ENCODE assay signal across 8 mouse cellular contexts in genomic region chr13:117706986-117707738, GRCm38 (mm10).
DNase-seq lines count a peak whose midpoint lies in the region; ATAC-seq and TF ChIP-seq lines count a peak whose summit lies in the region.

No protein-coding gene starts in this region.

- H3K4me1 ChIP-seq in heart, postnatal 0 days (ENCODE audit: control insufficient read depth, insufficient read depth) = peaks cover 13% of the 10 kb centered on the region

- 0 out of 2 replicates have a peak overlapping the region, but pooled peaks have one; percentile 2 for H3K4me3 ChIP-seq in heart, postnatal 0 days (ENCODE audit: low read depth, low read length)

- peak; percentile 52 for DNase-seq in right cerebral cortex, adult 18-20 months
- DNase-seq in right cerebral cortex, postnatal 4 days = no peak
- peak; percentile 91 for DNase-seq in heart, postnatal 0 days (ENCODE audit: low spot score)
- DNase-seq in lung, adult 18-20 months = peak; percentile 43 to 45
- DNase-seq in urinary bladder, postnatal 4 days (ENCODE audit: low spot score in 2 of 2) = peak; percentile 36 to 62
- DNase-seq in thymus, postnatal 36 days = no peak
- no peak for DNase-seq in embryo, embryonic 10 days (ENCODE audit: low spot score)

- H3K4me2 ChIP-seq in heart, postnatal 0 days (ENCODE audit: low read depth, low read length) = peak overlapping the region; percentile 40

- no peaks in the 10 kb centered on the region for H3K27me3 ChIP-seq in heart, postnatal 0 days (ENCODE audit: control insufficient read depth, insufficient read depth, low read length)

- ATAC-seq in heart, postnatal 0 days (ENCODE audit: insufficient read depth, low read depth) = peak; percentile 95
- no peak for ATAC-seq in CD4-positive, CD25-positive, alpha-beta regulatory T cell, adult 4 months

- H3K9ac ChIP-seq in heart, postnatal 0 days (replicated peaks; ENCODE audit: low read depth, low read length) = no peak overlapping the region

- H3K27ac ChIP-seq in heart, postnatal 0 days (ENCODE audit: low read depth) = peak overlapping the region; percentile 80

- peak; percentile 99 for TF ChIP-seq EP300 in heart, postnatal 0 days (IDR thresholded peaks at IDR 0.05; ENCODE audit: low read depth)

- no peaks in the 10 kb centered on the region for H3K36me3 ChIP-seq in heart, postnatal 0 days (replicated peaks; ENCODE audit: control insufficient read depth, insufficient read depth, low read length)

- no peak for TF ChIP-seq CTCF in heart, postnatal 0 days (IDR thresholded peaks at IDR 0.05; ENCODE audit: low read depth)

- 40% methylated on average over 11 of the region's 11 CpGs for WGBS in heart, postnatal 0 days

- H3K9me3 ChIP-seq in heart, postnatal 0 days (replicated peaks; ENCODE audit: control insufficient read depth, low read length) = no peaks in the 10 kb centered on the region

Comparison
In these comparisons a context has a peak if more than half of its experiments do, and no peak if none do; other contexts are left out.
1. DNase-seq: peak in right cerebral cortex, adult 18-20 months (single experiment), heart, postnatal 0 days (single experiment), lung, adult 18-20 months (2 of 2) and urinary bladder, postnatal 4 days (2 of 2); none in right cerebral cortex, postnatal 4 days (single experiment), thymus, postnatal 36 days (0 of 2) and embryo, embryonic 10 days (single experiment).